Comparison of ENCODE assay signal across 16 mouse cellular contexts in the genomic region with DNA sequence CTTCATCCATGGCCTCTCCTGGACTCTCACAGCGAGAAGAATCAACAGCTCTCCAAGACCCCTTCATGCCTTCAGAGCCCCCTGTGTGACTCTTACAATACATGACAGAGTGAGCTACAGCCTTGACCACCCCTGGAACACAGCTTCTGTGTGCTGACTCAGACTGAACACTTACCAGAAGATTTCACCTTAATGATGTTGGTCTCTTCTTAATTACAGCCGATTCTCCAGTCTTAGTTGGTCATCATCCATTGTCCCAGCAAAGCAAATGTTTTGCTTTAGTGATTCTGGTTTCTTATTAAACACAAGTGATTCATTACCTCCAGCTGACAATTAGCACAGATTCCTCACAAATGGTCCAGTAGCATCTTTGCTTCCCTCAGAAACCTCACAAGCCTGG.
"Had no signal": no experiment of that assay in that cellular context is flagged by ENCODE, and none has a peak within 500 bp of the region (broad histone marks: within the 10 kb centered on the region; RNA-seq: fewer than 3 reads in every experiment).

No protein-coding gene starts in this region.

- DNase-seq: retina, postnatal 1 day; right cerebral cortex, adult 18-20 months; right cerebral cortex, postnatal 14 days; right cerebral cortex, postnatal 25 days; right cerebral cortex, postnatal 4 days; spleen, adult 18-20 months; thymus, adult 18-20 months; thymus, adult 2 months; thymus, postnatal 14 days; thymus, postnatal 25 days; thymus, postnatal 36 days; thymus, postnatal 4 days had no signal

- H3K27me3 ChIP-seq: neural tube, embryonic 12.5 days; neural tube, embryonic 13.5 days; neural tube, embryonic 15.5 days; stomach, embryonic 15.5 days had no signal
